Mouse (Mus musculus) urinary bladder, postnatal 36 days (tissue): Measurements from ENCODE around the gene Gm20388.

Source experiments
- DNase-seq, 2 experiments: peaks; one replicate each; pipeline ENCODE4 v3.0.0; 2022; ENCODE audit warnings: low spot score in 2 of 2, mixed read lengths in 1 of 2

The Gm20388 gene

GRCm38 (mm10) chr8:124088092-124088613, 4177.5 kb downstream of the Gm20388 start:
- DNase-seq: peak; percentile 59 to 75

DNA sequence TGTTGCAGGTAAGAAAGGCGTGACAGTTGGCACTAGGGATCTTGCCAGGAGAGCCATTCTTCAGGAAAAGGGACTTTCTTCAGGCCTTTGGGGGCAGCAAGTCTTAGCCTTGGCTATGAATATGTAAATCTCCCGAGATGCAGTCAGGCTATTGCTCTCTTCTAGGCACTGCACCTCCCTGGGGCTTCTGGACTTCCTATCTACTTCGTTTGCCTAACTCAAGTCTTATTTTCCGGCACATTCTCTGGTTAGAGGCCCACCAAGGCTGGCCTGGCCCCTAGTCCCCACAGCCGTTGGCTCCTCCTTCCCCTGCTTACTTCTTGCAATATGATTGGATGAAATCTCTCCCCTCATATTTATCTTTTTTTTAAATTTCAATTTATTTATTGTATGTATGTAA, 4178.4 kb downstream of the Gm20388 start:
- DNase-seq: no peak

- no peak for DNase-seq
Observed at GRCm38 (mm10) chr8:124090473-124090872, 4179.8 kb downstream of the Gm20388 start.

- DNase-seq: no peak
Observed at GRCm38 (mm10) chr8:124098953-124099622, 4188.4 kb downstream of the Gm20388 start.

GRCm38 (mm10) chr8:124099623-124099965, 4189.0 kb downstream of the Gm20388 start:
- no peak for DNase-seq

- DNase-seq: no peak
Observed at GRCm38 (mm10) chr8:124105869-124106268, 4195.2 kb downstream of the Gm20388 start.

GRCm38 (mm10) chr8:124106328-124107195, 4195.9 kb downstream of the Gm20388 start:
- DNase-seq: no peak

DNA sequence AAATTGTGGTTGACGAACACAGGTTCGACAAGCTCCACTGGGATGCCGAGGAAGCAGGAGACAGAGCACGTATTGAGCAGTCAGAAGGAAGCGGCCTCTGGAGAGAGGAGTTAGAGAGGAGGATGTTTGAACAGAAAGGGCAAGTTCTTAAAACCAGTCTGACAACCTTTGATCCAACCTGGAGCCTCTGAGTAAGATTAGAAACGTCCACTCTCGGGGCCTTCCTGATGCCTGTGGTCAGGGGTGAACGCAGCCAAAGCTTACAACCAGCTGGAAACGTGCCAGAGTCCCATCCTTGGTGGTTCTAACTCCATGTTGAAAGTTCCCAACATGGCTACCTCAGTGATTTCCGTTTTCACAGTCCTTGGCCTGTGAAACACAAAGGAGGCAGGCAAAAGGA, 4202.5 kb downstream of the Gm20388 start:
- DNase-seq: peak; percentile 61 to 75

- DNase-seq: no peak
Observed at GRCm38 (mm10) chr8:124125241-124125640, 4214.6 kb downstream of the Gm20388 start.

DNA sequence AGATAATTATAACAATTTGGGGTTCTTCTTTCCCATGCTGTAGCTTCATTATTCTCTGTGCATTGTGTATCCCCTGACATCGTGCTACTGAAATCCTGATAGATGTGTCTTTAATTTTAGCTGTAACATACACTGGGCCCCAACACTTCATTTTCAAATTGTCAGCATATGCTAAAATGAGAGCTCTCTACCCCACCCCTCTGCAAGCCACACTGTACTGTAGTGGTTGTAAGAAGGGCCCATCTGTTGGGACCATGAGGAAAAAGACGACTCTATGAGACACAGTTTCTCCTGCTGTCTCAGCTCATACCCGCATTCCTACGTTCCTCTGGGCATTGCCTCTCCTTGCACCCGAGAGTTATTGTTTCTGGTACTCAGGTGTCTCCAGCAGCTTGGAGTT, 4226.6 kb downstream of the Gm20388 start:
- no peak for DNase-seq

- DNase-seq: no peak
Observed at GRCm38 (mm10) chr8:124140211-124140790, 4229.7 kb downstream of the Gm20388 start.

- no peak for DNase-seq
Observed at GRCm38 (mm10) chr8:124140868-124141431, 4230.3 kb downstream of the Gm20388 start.

GRCm38 (mm10) chr8:124141681-124142391, 4231.2 kb downstream of the Gm20388 start:
- DNase-seq: no peak

- DNase-seq: no peak
Observed at GRCm38 (mm10) chr8:124143003-124143402, 4232.4 kb downstream of the Gm20388 start.

DNA sequence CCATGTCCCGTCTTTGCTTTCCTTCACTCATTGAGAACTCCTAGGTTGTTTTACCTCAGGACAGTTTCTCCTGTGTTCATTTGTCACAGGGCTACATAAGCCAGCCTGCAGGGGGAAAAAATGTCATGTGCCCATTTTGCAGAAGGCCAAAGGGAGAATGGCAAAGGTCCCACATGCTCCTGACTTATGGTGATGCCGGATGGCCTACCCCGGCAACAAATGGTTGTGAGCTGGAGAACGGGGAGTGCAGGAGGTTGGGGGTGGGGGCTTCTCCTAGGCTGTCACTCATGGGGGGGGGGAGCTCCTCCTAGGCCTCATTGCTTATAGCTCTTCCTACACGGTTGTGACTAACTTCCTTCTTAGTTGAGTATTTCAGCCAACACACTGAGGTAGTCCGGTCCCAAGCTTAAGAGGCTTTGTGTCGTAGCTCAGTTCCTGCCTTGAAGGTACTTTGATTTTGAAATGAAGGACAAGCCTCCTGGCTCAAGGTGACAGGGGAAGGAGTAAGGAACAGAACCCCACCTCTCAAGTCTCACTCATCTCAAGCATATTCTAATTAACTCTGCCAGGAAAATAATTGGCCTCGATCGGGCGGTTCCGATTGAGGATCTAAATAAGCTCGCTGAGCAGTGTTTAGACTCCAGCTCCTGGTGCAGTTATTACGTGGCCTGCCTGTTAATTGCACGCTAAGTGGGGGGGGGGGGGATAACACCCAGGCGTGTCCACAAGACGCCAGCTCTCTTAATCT, 4233.4 kb downstream of the Gm20388 start:
- no peak for DNase-seq

GRCm38 (mm10) chr8:124144619-124144980, 4234.0 kb downstream of the Gm20388 start:
- DNase-seq: no peak

DNA sequence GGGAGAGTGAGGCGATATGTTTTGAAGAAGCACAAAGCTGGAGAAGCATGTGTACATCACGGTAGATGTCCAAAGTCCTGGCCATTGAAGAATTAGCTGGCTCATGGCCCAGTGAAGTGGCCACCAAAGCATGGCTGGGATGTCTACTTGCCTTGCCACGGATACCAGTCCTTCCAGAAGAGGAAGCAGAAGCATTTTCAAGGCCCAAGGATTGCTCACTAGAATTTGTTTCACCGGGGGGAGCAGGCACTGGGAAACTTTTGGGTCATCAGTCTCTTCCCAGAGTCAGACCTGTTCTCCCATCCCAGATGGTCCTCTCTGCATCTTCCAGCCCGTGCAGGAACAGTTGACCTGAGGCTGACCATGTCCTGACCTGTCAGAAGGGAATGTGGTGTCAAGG, 4235.6 kb downstream of the Gm20388 start:
- DNase-seq: no peak

DNA sequence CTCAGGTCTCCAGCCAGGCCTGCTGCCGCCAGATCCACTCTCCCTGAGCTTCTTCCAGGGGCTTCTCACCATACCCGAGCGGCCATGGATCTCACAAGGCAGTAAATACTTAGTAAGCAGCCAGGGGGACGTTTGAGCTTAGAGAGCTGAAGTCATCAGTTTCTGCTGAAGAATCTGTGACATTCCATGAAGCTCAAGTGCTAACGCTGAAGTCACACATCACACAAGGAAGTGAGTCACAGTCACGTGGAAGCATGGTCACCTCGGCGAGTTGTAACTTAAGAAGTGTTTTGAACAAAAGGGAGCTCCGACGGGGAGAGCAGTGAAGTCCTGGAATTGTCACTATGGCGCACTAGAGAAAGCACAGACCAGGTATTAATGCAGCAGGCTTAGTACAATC, 4239.4 kb downstream of the Gm20388 start:
- DNase-seq: no peak

DNA sequence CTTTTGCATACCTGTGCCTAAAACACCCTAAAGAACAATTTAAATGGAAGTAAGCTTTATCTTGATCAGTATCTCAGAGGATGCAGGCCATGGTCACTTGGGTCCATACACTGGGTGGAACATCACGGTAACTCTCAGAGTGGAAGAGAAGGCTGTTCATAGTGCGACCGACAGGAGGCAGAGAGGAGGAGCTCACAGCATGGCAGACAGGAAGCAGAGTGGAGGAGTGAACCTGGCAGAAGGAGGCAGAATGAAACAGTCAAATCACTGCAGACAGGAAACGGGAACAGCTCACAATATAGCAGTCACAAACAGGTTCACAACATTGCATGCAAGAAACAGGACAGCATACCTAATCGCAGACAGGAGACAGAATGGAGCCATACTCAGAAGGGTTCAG, 4239.9 kb downstream of the Gm20388 start:
- DNase-seq: no peak

DNA sequence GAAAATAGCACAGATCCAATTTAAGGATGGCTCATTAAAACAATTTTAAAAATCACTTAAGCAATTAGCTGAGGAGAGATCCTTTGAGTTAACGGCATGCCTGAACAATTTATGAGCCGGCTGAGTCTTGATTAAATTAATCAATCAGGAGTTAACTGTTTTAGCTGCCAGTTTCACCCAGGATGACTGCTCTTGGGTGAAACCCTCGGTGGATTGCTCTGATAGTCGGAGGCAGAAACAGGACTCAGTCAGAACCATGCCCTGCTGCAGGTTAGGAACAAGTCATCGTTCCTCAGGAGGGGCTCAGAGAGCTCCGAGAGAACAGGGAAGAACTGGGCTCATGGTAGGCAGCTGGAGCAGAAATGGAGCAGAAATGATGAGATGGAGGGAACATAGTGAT, 4241.2 kb downstream of the Gm20388 start:
- DNase-seq: no peak

DNA sequence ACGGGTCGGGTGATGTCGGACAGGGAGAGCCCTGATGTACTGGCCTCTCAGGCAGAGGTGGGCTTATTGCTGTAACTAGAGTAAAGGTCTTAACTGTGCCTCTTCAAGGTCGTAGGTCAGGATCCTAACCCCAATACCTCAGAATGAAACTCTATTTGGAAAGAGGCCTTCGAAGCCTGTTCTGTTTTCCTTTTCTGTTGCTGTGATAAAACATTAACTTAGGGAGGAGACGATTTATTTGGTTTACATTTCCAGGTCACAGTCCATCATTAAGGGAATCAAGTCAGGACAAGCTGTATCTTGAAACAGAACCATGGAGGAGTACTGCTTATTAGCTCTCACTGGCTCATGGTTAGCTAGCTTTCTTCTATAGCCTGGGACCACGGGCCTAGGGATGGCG, 4242.1 kb downstream of the Gm20388 start:
- DNase-seq: no peak
